Mouse (Mus musculus) T-cell, adult 2 months (primary cell): ENCODE measurements around the gene Nol10.

Source experiments
- DNase-seq: peaks from one replicate; pipeline ENCODE4 v3.0.0; 2022; ENCODE audit warnings: low spot score

The Nol10 gene

GRCm38 (mm10) chr12:17411242-17411641 is 63.0 kb downstream of the Nol10 start:
- DNase-seq, result no peak

- no peak for DNase-seq
These were observed 63.7 kb downstream of the Nol10 start for GRCm38 (mm10) chr12:17411797-17412526.

GRCm38 (mm10) chr12:17414734-17415133 is 66.5 kb downstream of the Nol10 start:
- no peak for DNase-seq

- no peak for DNase-seq
These were observed 72.0 kb downstream of the Nol10 start for GRCm38 (mm10) chr12:17420168-17420810.

GRCm38 (mm10) chr12:17425254-17426169 is 77.3 kb downstream of the Nol10 start:
- no peak for DNase-seq

GRCm38 (mm10) chr12:17426735-17427134 is 78.5 kb downstream of the Nol10 start:
- DNase-seq, result no peak

- no peak for DNase-seq
These were observed 82.3 kb downstream of the Nol10 start for GRCm38 (mm10) chr12:17430578-17430977.

GRCm38 (mm10) chr12:17431166-17431565 is 82.9 kb downstream of the Nol10 start:
- DNase-seq, result no peak

- DNase-seq, result no peak
These were observed 83.6 kb downstream of the Nol10 start for GRCm38 (mm10) chr12:17431812-17432332.

- no peak for DNase-seq
These were observed 85.5 kb downstream of the Nol10 start for GRCm38 (mm10) chr12:17433712-17434111.

GRCm38 (mm10) chr12:17436471-17436870 is 88.2 kb downstream of the Nol10 start:
- DNase-seq, result no peak

- no peak for DNase-seq
These were observed 92.0 kb downstream of the Nol10 start for GRCm38 (mm10) chr12:17440251-17440651.

- DNase-seq, result no peak
These were observed 93.2 kb downstream of the Nol10 start for GRCm38 (mm10) chr12:17441495-17441894.

GRCm38 (mm10) chr12:17444406-17444805 is 96.1 kb downstream of the Nol10 start:
- no peak for DNase-seq

- no peak for DNase-seq
These were observed 97.0 kb downstream of the Nol10 start for GRCm38 (mm10) chr12:17445251-17445650.

GRCm38 (mm10) chr12:17448781-17449180 is 100.5 kb downstream of the Nol10 start:
- no peak for DNase-seq

GRCm38 (mm10) chr12:17449661-17450091 is 101.4 kb downstream of the Nol10 start:
- DNase-seq, result no peak

GRCm38 (mm10) chr12:17450503-17450902 is 102.2 kb downstream of the Nol10 start:
- no peak for DNase-seq

- DNase-seq, result no peak
These were observed 102.7 kb downstream of the Nol10 start for GRCm38 (mm10) chr12:17450908-17451307.

GRCm38 (mm10) chr12:17452273-17452672 is 104.0 kb downstream of the Nol10 start:
- no peak for DNase-seq

GRCm38 (mm10) chr12:17453918-17454317 is 105.7 kb downstream of the Nol10 start:
- no peak for DNase-seq

GRCm38 (mm10) chr12:17455096-17455495 is 106.8 kb downstream of the Nol10 start:
- DNase-seq, result no peak
